Mouse (Mus musculus) G1E (cell line): ENCODE data around the gene Fdxacb1. TPM values are rescaled to one million over a fixed set of nuclear protein-coding genes. Genes with fewer than 3 reads are reported as not detected.

Experiments
- ATAC-seq: 2 replicates; pipeline ENCODE4 v1.8.0; 2016; ENCODE audit warnings: mild to moderate bottlenecking; ENCODE audit not compliant: insufficient number of reproducible peaks, poor library complexity, low FRiP score, severe bottlenecking; ENCODE audit errors: extremely low read depth
- DNase-seq: peaks from one replicate; pipeline ENCODE4 v3.0.0; 2012; ENCODE audit warnings: low spot score
- H3K27me3 ChIP-seq: 2 replicates; pipeline ENCODE4 v1.6.1; 2012; ENCODE audit warnings: mild to moderate bottlenecking, low read length, inconsistent platforms; ENCODE audit not compliant: insufficient read depth
- H3K36me3 ChIP-seq: replicated peaks from 2 replicates; pipeline ENCODE3; 2012; ENCODE audit warnings: mild to moderate bottlenecking, inconsistent platforms
- H3K4me1 ChIP-seq: 2 replicates; pipeline ENCODE4 v1.6.1; 2012; ENCODE audit warnings: low read depth, low read length, inconsistent platforms, mixed read lengths; ENCODE audit not compliant: insufficient read depth
- H3K4me3 ChIP-seq: 2 replicates; pipeline ENCODE4 v1.5.1; 2012; ENCODE audit warnings: low read depth, mild to moderate bottlenecking, inconsistent platforms, low read length, moderate library complexity, mixed read lengths
- H3K9me3 ChIP-seq: replicated peaks from 2 replicates; pipeline ENCODE4 v1.6.1; 2012; ENCODE audit warnings: inconsistent platforms
- CTCF ChIP-seq: IDR thresholded peaks from 2 replicates; pipeline ENCODE4 v1.5.1; 2012; ENCODE audit warnings: low read depth, low read length, inconsistent platforms, mixed read lengths
- GATA1 ChIP-seq: IDR thresholded peaks from 2 replicates; pipeline ENCODE4 v1.6.1; 2012; ENCODE audit warnings: borderline replicate concordance, low read length, inconsistent platforms, mixed read lengths
- GATA2 ChIP-seq: IDR thresholded peaks from 2 replicates; pipeline ENCODE4 v1.6.1; 2012; ENCODE audit warnings: low read depth, low read length, inconsistent platforms, borderline replicate concordance
- POLR2AphosphoS5 ChIP-seq: IDR thresholded peaks from 2 replicates; pipeline ENCODE4 v1.6.1; 2012; ENCODE audit warnings: low read depth, low read length, inconsistent platforms; ENCODE audit not compliant: insufficient replicate concordance
- TAL1 ChIP-seq: conservative IDR thresholded peaks from 2 replicates; pipeline ENCODE4 v1.6.1; 2012; ENCODE audit warnings: low read depth, low read length, inconsistent platforms, mixed read lengths
- polyA plus RNA-seq: library from polyadenylated mRNA; stranded (reverse); fragments of >175 nt; gene quantifications from 2 replicates; pipeline ENCODE4 v1.2.3, GENCODE M21; 2012
- total RNA-seq, 2 experiments: library from RNA; stranded (forward) in 1 of 2; stranded (reverse) in 1 of 2; fragments of 200-1000 nt in 1 of 2; fragments of >200 nt in 1 of 2; fragmentation: Nextera tagmentation in 1 of 2; gene quantifications; 2 replicates each; pipeline ENCODE4 v1.2.3; 2014 to 2017

The Fdxacb1 gene
- total and polyA plus RNA-seq, 3 experiments = 1.7 to 13.3 (median 9.2) TPM

DNA sequence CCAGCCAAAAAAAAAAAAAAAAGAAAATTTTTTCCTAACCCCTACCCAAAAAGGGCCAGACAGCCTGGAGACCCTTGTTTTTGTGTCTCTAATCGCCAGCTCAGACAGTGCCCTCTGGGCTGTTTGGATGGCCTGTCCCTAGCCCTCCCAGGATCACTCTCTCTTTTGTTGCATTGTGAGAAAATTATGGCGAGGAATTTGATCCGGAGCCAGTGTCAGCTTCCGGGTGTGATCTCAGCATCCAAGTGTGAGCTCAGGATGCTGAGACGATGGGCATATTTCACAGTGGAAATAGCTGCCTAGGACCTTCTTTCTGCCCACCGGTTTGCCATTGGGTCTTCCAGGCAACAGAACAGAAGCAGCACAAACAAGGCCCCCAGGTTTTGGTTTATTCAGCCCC lies 17.3 kb upstream of the Fdxacb1 start:
- ATAC-seq (no peak), DNase-seq (no peak)
- no peak overlapping the region for H3K4me3 ChIP-seq
- TF ChIP-seq GATA2 (no peak), GATA1 (no peak), POLR2AphosphoS5 (no peak), CTCF (no peak), TAL1 (no peak)
- 0 out of 2 replicates have a peak, but pooled peaks cover 2% of the 10 kb centered on the region for H3K4me1 ChIP-seq
- H3K27me3 ChIP-seq = peaks cover 55% of the 10 kb centered on the region
- H3K36me3 ChIP-seq = no peaks in the 10 kb centered on the region
- H3K9me3 ChIP-seq = no peaks in the 10 kb centered on the region

DNA sequence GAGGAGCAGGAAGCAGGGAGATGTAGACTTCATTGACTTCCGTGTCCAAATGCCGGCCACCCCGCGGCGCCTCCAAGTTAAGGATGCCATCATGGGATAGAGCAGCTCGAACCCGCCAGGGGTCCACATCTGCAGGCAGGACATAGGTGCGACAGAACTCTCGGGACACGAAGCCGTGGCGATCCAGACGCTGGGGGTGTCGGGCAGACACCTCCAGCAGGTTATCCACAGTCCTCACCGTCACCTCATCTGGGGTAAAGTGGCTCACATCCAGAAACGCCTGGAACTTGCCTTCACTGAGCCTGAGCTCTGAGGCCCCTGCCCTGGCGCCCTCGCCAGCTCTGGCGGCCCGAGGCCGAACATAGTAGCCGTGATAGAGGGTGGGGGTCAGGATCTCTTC lies 16.7 kb upstream of the Fdxacb1 start, which contains the start of gene Cryab:
TSS of gene Cryab (plus strand) at position 3 of the 400 bp plus-strand sequence.
- no peaks in the 10 kb centered on the region for H3K36me3 ChIP-seq
- no peak for DNase-seq
- H3K4me3 ChIP-seq = no peak within 1 kb of the TSS
- no peak for ATAC-seq
- H3K9me3 ChIP-seq = no peaks in the 10 kb centered on the region
- H3K27me3 ChIP-seq = peaks cover 51% of the 10 kb centered on the region
- no peaks in the 10 kb centered on the region for H3K4me1 ChIP-seq
- TF ChIP-seq TAL1 = no peak
- TF ChIP-seq CTCF = no peak
- TF ChIP-seq POLR2AphosphoS5 = no peak

DNA sequence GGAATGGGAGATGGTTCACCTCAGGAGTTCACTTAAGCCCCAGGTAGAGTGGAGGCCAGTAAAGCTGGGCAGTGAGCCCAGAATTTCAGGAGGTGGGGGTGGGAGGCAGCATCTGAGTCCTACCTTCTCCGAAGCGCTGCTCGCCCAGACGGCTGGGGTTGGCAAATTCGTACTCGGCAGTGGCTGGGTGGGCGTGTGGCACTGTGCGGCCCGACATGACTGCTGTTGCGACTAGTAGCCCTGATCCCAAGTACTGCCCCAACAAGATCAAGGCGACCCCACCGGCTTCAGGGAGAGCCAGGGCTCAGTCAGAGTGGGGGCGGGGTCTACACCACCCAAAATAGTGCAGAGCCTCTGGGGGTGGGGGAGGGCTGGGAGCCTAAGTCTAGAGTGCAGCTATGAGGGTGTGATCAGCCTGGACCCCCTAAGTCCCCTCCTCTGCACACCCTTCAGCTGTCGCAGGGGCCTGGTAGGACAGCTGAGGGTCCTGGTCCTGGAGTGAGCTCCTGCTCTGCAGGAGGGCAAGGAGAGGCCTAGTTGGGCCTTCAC lies 15.9 kb upstream of the Fdxacb1 start, which contains the start of gene Hspb2:
TSS of gene Hspb2 (minus strand) at position 301 of the 549 bp plus-strand sequence.
- Histone ChIP-seq H3K9me3 (no peaks in the 10 kb centered on the region), H3K4me1 (no peaks in the 10 kb centered on the region), H3K36me3 (no peaks in the 10 kb centered on the region), H3K27me3 (peaks cover 43% of the 10 kb centered on the region), H3K4me3 (no peak within 1 kb of the TSS)
- DNase-seq = no peak
- no peak for ATAC-seq
- TF ChIP-seq CTCF (no peak), TAL1 (no peak), GATA2 (no peak), POLR2AphosphoS5 (no peak), GATA1 (no peak)

DNA sequence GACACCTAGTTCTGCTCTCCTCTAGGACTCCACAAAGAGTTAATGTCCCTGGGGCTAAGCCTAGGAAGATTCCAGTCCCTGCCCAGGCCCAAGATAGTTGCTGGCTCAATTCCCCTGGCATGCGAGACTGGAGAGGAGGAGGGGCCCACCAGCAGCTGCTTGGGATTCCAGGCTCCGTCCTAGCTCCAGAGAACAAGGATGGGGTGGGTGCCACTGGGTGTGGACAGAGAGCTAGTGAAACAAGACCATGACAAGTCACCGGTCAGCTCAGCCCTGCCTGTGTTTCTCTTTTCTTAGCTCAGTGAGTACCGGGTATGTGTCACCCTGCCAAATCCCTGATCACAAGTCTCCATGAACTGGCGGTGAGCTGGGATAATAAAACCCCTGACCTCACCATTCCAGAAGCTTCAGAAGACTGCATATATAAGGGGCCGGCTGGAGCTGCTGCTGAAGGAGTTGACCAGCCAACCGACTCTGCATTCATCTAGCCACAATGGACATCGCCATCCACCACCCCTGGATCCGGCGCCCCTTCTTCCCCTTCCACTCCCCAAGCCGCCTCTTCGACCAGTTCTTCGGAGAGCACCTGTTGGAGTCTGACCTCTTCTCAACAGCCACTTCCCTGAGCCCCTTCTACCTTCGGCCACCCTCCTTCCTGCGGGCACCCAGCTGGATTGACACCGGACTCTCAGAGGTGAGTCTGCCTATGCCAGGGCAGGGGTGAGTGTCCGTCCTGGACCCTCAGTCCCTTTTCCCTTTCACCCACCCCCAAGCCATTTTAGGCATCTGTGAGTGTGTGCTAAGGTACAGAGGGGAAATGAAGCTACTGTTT lies 15.0 kb upstream of the Fdxacb1 start:
- H3K9me3 ChIP-seq = no peaks in the 10 kb centered on the region
- DNase-seq (no peak), ATAC-seq (no peak)
- H3K36me3 ChIP-seq = no peaks in the 10 kb centered on the region
- H3K4me1 ChIP-seq = no peaks in the 10 kb centered on the region
- TF ChIP-seq GATA1 = no peak
- TF ChIP-seq TAL1 = no peak
- no peak for TF ChIP-seq GATA2
- TF ChIP-seq CTCF = no peak
- no peak for TF ChIP-seq POLR2AphosphoS5
- H3K4me3 ChIP-seq = no peak overlapping the region
- H3K27me3 ChIP-seq = peaks cover 36% of the 10 kb centered on the region

DNA sequence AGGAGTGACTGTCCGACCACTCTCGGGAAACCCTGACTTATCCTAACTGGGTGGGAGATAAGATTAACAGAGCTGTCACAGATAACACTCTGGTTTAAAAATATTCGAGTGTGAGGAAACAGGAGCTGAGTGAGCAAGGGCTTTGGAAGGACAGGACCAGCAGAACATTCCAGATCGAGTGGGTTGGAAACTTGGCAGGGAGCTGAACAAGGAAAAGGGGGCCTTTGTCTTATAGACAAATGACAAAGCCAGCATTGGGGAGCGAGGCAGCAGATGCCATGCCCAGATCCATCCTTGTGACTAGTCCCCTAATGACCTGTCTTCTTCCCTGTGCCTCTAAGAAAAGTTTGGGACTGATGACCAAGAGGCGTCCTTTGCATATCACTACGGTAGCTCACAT lies 14.1 kb upstream of the Fdxacb1 start:
- H3K9me3 ChIP-seq = no peaks in the 10 kb centered on the region
- no peaks in the 10 kb centered on the region for H3K4me1 ChIP-seq
- no peak overlapping the region for H3K4me3 ChIP-seq
- H3K27me3 ChIP-seq = peaks cover 31% of the 10 kb centered on the region
- ATAC-seq (no peak), DNase-seq (no peak)
- TF ChIP-seq GATA1 (no peak), CTCF (no peak), TAL1 (no peak), POLR2AphosphoS5 (no peak), GATA2 (no peak)
- H3K36me3 ChIP-seq = no peaks in the 10 kb centered on the region

DNA sequence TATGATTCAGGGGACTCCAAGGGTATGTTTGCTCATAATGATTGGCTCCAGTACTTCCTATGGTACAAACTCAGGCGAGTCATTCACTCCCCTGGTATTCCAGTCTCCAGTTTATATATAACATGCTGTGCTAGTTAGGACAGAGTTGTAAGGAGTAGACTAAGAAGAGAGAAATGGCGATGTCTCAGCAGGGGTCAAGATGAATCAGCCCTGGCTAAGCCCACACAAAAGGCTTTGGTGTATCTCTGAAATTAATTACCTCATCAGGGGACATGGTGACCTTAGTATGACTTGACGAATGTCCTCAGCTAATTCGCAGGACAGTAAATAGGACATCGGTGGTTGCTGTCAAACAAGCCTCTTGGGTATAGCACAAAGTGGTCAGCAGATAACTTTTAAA lies 11.3 kb upstream of the Fdxacb1 start:
- DNase-seq (no peak), ATAC-seq (no peak)
- no peaks in the 10 kb centered on the region for H3K36me3 ChIP-seq
- TF ChIP-seq CTCF (no peak), GATA2 (no peak)
- no peak overlapping the region for H3K4me3 ChIP-seq
- H3K27me3 ChIP-seq = peaks cover 24% of the 10 kb centered on the region
- H3K4me1 ChIP-seq = no peaks in the 10 kb centered on the region
- no peaks in the 10 kb centered on the region for H3K9me3 ChIP-seq
